Mouse (Mus musculus) embryonic facial prominence, embryonic 14.5 days (tissue): ENCODE measurements around the gene Agap2. TPM values are rescaled to one million over a fixed set of nuclear protein-coding genes. Genes with fewer than 3 reads are reported as not detected.

Experiments used
- ATAC-seq: fragments of 200-750 bp; cut with Nextera tagmentation; 2 replicates; pipeline ENCODE4 v1.8.0; 2017; ENCODE audit warnings: low read depth, moderate number of reproducible peaks, moderate TSS enrichment
- DNase-seq: peaks from one replicate; pipeline ENCODE4 v3.0.0-alpha.2; 2015; ENCODE audit warnings: low spot score
- H3K27ac ChIP-seq: fragments of 300-500 bp; sonication (generic); replicated peaks from 2 replicates; pipeline ENCODE4 v1.5.1; 2014; ENCODE audit warnings: low read depth, mild to moderate bottlenecking, low read length, moderate library complexity
- H3K27me3 ChIP-seq: fragments of 300-500 bp; sonication (generic); replicated peaks from 2 replicates; pipeline ENCODE4 v1.6.1; 2014; ENCODE audit warnings: low read length; ENCODE audit not compliant: control insufficient read depth, insufficient read depth
- H3K36me3 ChIP-seq: fragments of 300-500 bp; sonication (generic); 2 replicates; pipeline ENCODE4 v1.6.1; 2014; ENCODE audit warnings: low read length, mixed read lengths; ENCODE audit not compliant: control insufficient read depth, insufficient read depth
- H3K4me1 ChIP-seq: fragments of 300-500 bp; sonication (generic); 2 replicates; pipeline ENCODE4 v1.6.1; 2014; ENCODE audit warnings: antibody characterized with exemption, low read length; ENCODE audit not compliant: control insufficient read depth, insufficient read depth
- H3K4me2 ChIP-seq: fragments of 300-500 bp; sonication (generic); 2 replicates; pipeline ENCODE4 v1.6.1; 2014; ENCODE audit warnings: low read depth, mild to moderate bottlenecking, low read length, moderate library complexity, mixed read lengths
- H3K4me3 ChIP-seq: fragments of 300-500 bp; sonication (generic); 2 replicates; pipeline ENCODE4 v1.5.1; 2014; ENCODE audit warnings: low read depth, mild to moderate bottlenecking, low read length
- H3K9ac ChIP-seq: fragments of 300-500 bp; sonication (generic); 2 replicates; pipeline ENCODE4 v1.6.1; 2014; ENCODE audit warnings: low read depth, mild to moderate bottlenecking, low read length, moderate library complexity, mixed read lengths
- H3K9me3 ChIP-seq: fragments of 300-500 bp; sonication (generic); 2 replicates; pipeline ENCODE4 v1.6.1; 2016; ENCODE audit warnings: low read length; ENCODE audit not compliant: control insufficient read depth
- WGBS: fragments of 180-500 bp; shearing (Covaris S2); extraction: QIAGEN DNeasy Blood & Tissue Kit; methylation state at CpG from one replicate; pipeline ENCODE4 v1.1.7; 2014; 5-methylcytosine and 5-hydroxymethylcytosine counted together
- polyA plus RNA-seq: library from polyadenylated mRNA; unstranded; fragments of >200 nt; fragmentation: Nextera tagmentation; extraction: Ambion mirVana; gene quantifications from 2 replicates; pipeline ENCODE4 v1.2.1, GENCODE M21; 2014

Agap2 gene
- polyA plus RNA-seq, 1 experiment from 2014 or later = 0.45 TPM

DNA sequence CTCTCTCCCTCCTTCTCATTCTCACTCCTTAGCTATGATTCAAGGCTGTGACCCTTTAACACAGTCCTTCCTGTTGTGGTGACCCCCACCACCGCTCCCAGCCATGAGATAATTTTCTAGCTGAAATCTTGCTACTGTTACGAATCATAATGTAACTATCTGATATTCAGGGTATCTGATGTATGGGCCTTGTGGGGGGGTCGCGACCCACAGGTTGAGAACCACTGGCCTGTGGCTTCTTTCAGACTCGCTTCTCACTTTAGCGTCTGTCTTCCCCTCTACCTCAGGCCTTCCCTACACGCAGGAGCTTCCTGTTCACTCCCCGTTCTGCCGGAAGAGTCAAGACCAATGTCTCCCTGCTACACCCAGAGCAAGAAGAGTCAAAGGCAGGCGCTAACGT lies 43.4 kb downstream of the Agap2 start:
- Histone ChIP-seq H3K4me3 (no peak overlapping the region), H3K4me1 (peaks cover 8% of the 10 kb centered on the region), H3K27ac (no peak overlapping the region), H3K9ac (no peak overlapping the region), H3K9me3 (no peaks in the 10 kb centered on the region), H3K27me3 (no peaks in the 10 kb centered on the region), H3K4me2 (no peak overlapping the region), H3K36me3 (peaks cover 37% of the 10 kb centered on the region)
- ATAC-seq (no peak), DNase-seq (no peak)
- 89% methylated on average over 11 of the region's 11 CpGs for WGBS

DNA sequence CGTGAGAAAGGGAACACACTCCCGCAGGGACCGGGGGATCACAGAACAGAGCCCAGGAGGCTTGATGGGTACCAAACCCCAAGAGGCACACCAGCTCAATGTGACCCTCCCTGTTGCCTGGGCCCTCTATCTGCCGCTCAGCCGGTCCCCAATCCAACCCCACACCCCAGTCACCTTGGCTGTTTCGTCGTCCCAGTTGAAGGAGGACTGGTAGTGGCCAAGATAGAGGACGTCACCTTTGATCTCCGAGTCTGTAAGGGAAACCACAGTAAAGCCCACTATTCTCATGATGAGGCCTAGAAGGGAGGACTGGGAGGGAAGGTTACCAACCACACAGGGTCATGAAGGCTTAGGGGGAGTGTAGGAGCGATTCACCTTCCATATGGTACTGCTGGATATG lies 44.1 kb downstream of the Agap2 start:
- Histone ChIP-seq H3K4me2 (no peak overlapping the region), H3K27ac (no peak overlapping the region), H3K27me3 (no peaks in the 10 kb centered on the region), H3K4me3 (no peak overlapping the region), H3K36me3 (peaks cover 37% of the 10 kb centered on the region), H3K4me1 (peaks cover 8% of the 10 kb centered on the region), H3K9me3 (no peaks in the 10 kb centered on the region), H3K9ac (no peak overlapping the region)
- WGBS = 91% methylated on average over 10 of the region's 10 CpGs
- ATAC-seq (no peak), DNase-seq (no peak)

DNA sequence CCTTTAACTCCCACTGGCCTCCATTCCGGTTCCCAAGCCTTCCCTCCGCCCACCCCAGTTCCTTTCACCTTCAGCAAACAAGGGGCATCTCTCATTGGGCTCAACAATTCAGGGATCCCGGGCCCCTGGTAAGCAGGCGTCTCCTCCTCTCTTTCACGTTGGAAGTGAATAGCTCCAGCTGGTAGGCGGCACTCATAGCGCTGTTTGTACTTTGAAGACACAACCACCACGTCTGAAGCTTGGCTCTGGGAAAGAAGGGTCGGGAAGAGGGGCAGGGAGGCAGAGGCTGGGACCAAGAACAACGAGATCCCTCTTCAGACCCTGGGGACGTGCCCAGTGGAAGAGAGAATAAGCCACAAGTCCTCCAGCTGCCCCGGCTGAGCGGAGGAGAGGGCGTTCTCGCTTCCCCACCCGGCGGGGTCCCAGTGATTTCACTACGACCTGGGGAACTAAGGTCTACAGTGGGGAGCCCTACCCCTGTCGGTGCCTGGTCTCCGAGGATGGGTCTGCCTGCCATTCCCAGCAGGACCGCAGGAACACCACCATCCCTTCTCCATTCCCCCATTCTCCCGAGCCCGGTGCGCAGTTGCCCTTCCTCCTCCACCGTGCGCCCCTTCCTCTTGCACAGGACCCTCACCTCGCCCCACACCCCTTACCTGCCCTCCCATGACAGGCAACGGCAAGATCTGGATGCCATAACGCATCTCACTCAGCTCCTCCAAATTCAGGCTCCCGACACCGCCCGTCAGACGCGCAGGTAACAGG lies 45.4 kb downstream of the Agap2 start:
- Histone ChIP-seq H3K4me2 (peak overlapping the region; percentile 92), H3K4me3 (peak overlapping the region; percentile 62), H3K9me3 (no peaks in the 10 kb centered on the region), H3K36me3 (peaks cover 32% of the 10 kb centered on the region), H3K27me3 (no peaks in the 10 kb centered on the region), H3K27ac (no peak overlapping the region), H3K4me1 (peaks cover 8% of the 10 kb centered on the region), H3K9ac (peak overlapping the region; percentile 69)
- no peak for DNase-seq
- WGBS = 2% methylated on average over 33 of the region's 34 CpGs
- peak; percentile 12 for ATAC-seq

DNA sequence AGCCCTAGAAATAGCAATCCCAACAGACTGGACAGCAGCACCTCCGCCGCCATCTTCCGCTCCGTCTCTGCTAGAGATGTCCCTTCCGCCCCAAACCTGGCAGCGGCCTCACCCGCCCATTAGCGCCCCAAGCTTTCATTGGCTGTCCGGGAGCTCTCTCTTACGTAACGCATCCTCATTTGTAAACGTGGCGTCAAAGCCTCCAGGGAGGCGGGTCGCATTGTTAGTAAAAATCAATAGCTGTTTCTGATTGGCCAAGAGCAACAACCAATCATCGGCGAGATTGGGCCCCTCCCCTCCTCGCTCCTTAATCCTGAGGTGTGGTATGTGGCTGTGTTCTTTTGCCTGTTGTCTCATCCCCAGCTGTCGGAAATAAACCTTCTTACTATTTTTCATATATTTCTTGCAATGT lies 46.0 kb downstream of the Agap2 start, which contains the start of gene Os9:
Os9 (minus strand) TSS at position 66 of the 412 bp plus-strand sequence.
- Histone ChIP-seq H3K4me1 (peaks cover 8% of the 10 kb centered on the region), H3K4me2 (peak within 1 kb of the TSS; percentile 92), H3K4me3 (peak within 1 kb of the TSS; percentile 62), H3K9ac (peak within 1 kb of the TSS; percentile 69), H3K36me3 (peaks cover 27% of the 10 kb centered on the region), H3K27ac (no peak within 1 kb of the TSS), H3K9me3 (no peaks in the 10 kb centered on the region), H3K27me3 (no peaks in the 10 kb centered on the region)
- ATAC-seq = peak; percentile 97
- DNase-seq = peak; percentile 100
- 0% methylated on average over 19 of the region's 19 CpGs for WGBS

DNA sequence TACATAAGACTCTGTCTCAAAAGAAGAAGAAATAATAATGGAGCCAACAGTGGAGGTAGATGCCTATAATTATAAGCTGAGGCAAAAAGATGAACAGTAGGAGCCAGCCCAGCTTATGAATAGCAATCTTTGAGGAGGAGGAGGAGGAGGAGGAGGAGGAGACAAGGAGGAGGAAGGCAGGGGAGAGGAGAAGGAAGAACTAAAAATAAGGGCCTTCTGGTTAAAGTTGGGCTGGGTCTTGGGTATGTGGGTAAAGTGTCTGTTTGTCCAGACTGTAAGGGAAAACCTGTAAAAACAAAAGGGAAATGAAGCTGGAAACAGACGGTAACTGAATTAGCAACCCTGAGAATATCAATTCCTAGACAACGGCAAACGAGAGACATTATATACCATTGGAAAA lies 46.9 kb downstream of the Agap2 start:
- DNase-seq (no peak), ATAC-seq (no peak)
- no peak overlapping the region for H3K9ac ChIP-seq
- 71% methylated on average over 3 of the region's 3 CpGs for whole genome bisulfite sequencing
- H3K27me3 ChIP-seq = no peaks in the 10 kb centered on the region
- no peak overlapping the region for H3K4me2 ChIP-seq
- no peaks in the 10 kb centered on the region for H3K9me3 ChIP-seq
- H3K27ac ChIP-seq = no peak overlapping the region
- H3K4me3 ChIP-seq = no peak overlapping the region
- peaks cover 19% of the 10 kb centered on the region for H3K36me3 ChIP-seq
- peaks cover 8% of the 10 kb centered on the region for H3K4me1 ChIP-seq

DNA sequence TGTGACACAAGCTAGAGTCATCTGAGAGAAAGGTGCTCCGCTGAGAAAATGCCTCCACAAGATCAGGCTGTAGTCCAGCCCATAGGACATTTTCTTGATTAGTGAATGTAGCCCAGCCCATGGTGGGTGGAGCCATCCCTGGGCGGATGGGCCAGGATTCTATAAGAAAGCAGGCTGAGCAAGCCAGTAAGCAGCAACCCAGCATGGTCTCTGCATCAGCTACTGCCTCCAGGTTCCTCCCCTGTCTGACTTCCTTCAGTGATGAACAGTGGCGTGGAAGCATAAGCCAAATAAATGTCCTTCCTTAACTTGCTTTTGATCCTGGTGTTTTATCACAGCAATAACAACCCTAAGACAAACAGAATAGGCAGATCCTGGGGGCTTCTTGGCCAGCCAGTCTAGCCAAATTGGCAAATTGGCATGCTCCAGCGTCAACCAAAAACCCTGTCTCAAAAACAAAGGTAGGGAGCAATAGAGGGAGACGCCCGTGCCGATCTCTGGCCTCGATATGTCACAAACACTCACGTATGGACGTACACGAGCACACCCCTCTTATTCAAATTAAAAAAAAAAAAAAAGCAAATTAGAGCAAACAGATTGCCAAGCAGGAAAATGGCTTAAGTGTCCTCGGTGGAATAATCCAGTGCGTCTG lies 47.8 kb downstream of the Agap2 start:
- Histone ChIP-seq H3K27me3 (no peaks in the 10 kb centered on the region), H3K4me2 (peak overlapping the region; percentile 57), H3K27ac (no peak overlapping the region), H3K36me3 (peaks cover 10% of the 10 kb centered on the region), H3K9ac (peak overlapping the region; percentile 35; the same call in 1 of the 2 replicates), H3K4me3 (peak overlapping the region; percentile 26), H3K9me3 (no peaks in the 10 kb centered on the region), H3K4me1 (peaks cover 8% of the 10 kb centered on the region)
- ATAC-seq (no peak), DNase-seq (peak; percentile 63)
- 21% methylated on average over 13 of the region's 13 CpGs for WGBS

DNA sequence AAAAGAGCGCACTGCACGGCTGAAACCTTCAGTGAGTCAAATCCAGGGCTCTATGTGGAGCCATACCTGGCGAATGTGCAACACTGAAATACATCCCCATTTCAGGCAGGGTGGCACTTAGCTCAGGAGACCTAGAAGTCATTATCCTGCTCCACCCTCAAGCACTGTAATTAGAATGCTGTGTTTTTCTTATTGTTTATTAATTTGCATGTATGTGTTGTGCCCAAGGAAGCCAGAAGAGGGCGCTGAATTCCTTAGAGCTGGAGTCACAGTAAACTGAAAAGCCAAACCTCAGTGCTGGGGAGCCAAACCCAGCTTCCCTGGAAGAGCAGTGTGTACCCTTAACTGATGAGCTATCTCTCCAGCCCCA lies 48.3 kb downstream of the Agap2 start:
- no peak for ATAC-seq
- H3K4me1 ChIP-seq = peaks cover 8% of the 10 kb centered on the region

DNA sequence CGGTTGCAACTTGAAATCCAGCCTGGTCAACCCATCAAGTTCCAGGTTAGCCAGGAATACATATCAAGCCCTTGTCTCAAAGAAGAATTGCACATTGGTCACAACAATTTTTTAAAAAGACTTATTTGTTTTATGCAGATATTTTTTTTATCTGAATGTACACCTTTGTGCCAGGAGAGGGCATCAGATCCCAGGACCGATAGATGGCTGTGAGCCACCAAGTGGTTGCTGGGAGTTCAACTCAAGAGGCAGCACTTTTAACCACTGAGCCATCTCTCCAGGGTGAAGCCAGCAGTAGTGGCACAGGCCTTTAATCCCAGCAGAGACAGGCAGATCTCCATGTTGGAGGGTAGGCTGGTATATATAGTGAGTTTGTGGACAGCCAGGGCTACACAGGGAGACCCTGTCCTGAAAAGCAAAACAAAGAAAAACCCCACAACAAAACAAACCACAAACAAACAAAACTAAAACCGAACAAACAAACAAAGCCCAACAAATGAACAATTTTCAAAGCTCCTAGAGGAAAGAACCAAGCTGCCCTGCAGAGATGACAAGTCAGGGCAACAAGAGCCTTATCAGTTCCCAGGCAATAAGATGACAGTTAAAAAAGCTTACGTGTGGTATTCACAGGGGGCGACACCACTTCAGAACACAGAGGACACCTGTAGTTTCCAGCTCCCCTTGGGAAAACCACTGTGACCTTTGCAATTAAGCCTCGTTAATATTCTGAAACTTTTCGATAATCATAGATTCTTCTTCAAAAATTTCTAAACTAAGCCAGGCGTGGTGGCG lies 50.3 kb downstream of the Agap2 start:
- no peaks in the 10 kb centered on the region for H3K36me3 ChIP-seq
- no peak overlapping the region for H3K27ac ChIP-seq
- WGBS = 75% methylated on average over 9 of the region's 9 CpGs
- no peak overlapping the region for H3K4me2 ChIP-seq
- no peak overlapping the region for H3K9ac ChIP-seq
- DNase-seq = peak; percentile 54
- H3K27me3 ChIP-seq = no peaks in the 10 kb centered on the region
- no peaks in the 10 kb centered on the region for H3K9me3 ChIP-seq
- peaks cover 8% of the 10 kb centered on the region; the same call in 1 of the 2 replicates for H3K4me1 ChIP-seq
- ATAC-seq = no peak
- no peak overlapping the region for H3K4me3 ChIP-seq

More for the DNA sequence above, 48.3 kb downstream of the Agap2 start:
- DNase-seq = peak; percentile 79
- peaks cover 5% of the 10 kb centered on the region; the same call in 1 of the 2 replicates for H3K36me3 ChIP-seq
- peak overlapping the region; percentile 26 for H3K4me3 ChIP-seq
- 20% methylated on average over 4 of the region's 4 CpGs for WGBS
- H3K4me2 ChIP-seq = peak overlapping the region; percentile 57
- H3K9ac ChIP-seq = peak overlapping the region; percentile 35; the same call in 1 of the 2 replicates
- H3K27me3 ChIP-seq = no peaks in the 10 kb centered on the region
- H3K27ac ChIP-seq = no peak overlapping the region
- no peaks in the 10 kb centered on the region for H3K9me3 ChIP-seq
